Mouse (Mus musculus) right cerebral cortex, postnatal 36 days (tissue): Measurements from ENCODE around the gene Vmn2r96.
"Not testable (repeated sequence)": the region's sequence is repeated elsewhere in the genome, so short reads cannot be mapped to it uniquely, and the experiment has no call there.

ENCODE experiments used
- DNase-seq, 2 experiments: peaks; one replicate each; pipeline ENCODE4 v3.0.0; 2022; ENCODE audit warnings: low spot score in 2 of 2, mixed read lengths in 1 of 2

Vmn2r96 gene

GRCm38 (mm10) chr17:18572851-18573250 lies at the start of gene Vmn2r96:
Vmn2r96 (plus strand) TSS chr17:18573151.
- DNase-seq: not testable (repeated sequence)

- DNase-seq: no peak
Measured at GRCm38 (mm10) chr17:18523371-18523770, 49.6 kb upstream of the Vmn2r96 start.

GRCm38 (mm10) chr17:18523991-18524390 lies 49.0 kb upstream of the Vmn2r96 start:
- DNase-seq: no peak

GRCm38 (mm10) chr17:18558212-18559158 lies 14.5 kb upstream of the Vmn2r96 start:
- DNase-seq: not testable (repeated sequence)

GRCm38 (mm10) chr17:18566186-18566585 lies 6.8 kb upstream of the Vmn2r96 start:
- not testable (repeated sequence) for DNase-seq

GRCm38 (mm10) chr17:18615151-18615550 lies 42.2 kb downstream of the Vmn2r96 start:
- not testable (repeated sequence) for DNase-seq

- DNase-seq: no peak
Measured at GRCm38 (mm10) chr17:18626532-18626931, 53.6 kb downstream of the Vmn2r96 start.
